Mouse (Mus musculus) heart, postnatal 0 days (tissue): ENCODE results near the gene Mgat4b. TPM values are rescaled to one million over a fixed set of nuclear protein-coding genes. Genes with fewer than 3 reads are reported as not detected.
A peak's percentile ranks its signal among the peaks of the same experiment; 100 is the strongest.

Experiments
- ATAC-seq: fragments of 200-750 bp; cut with Nextera tagmentation; 2 replicates; pipeline ENCODE4 v1.8.0; 2017; ENCODE audit warnings: low read depth, moderate number of reproducible peaks, moderate library complexity; ENCODE audit not compliant: insufficient read depth
- DNase-seq: peaks from one replicate; pipeline ENCODE4 v3.0.0-alpha.2; 2016; ENCODE audit warnings: low spot score
- H3K27ac ChIP-seq: fragments of 300-500 bp; sonication (generic); 2 replicates; pipeline ENCODE4 v1.5.1; 2014; ENCODE audit warnings: low read depth, mild to moderate bottlenecking
- H3K27me3 ChIP-seq: fragments of 300-500 bp; sonication (generic); 2 replicates; pipeline ENCODE4 v1.6.1; 2014; ENCODE audit warnings: low read length, mixed read lengths; ENCODE audit not compliant: control insufficient read depth, insufficient read depth
- H3K36me3 ChIP-seq: fragments of 300-500 bp; sonication (generic); replicated peaks from 2 replicates; pipeline ENCODE4 v1.6.1; 2014; ENCODE audit warnings: low read length, mixed read lengths; ENCODE audit not compliant: control insufficient read depth, insufficient read depth
- H3K4me1 ChIP-seq: fragments of 300-500 bp; sonication (generic); 2 replicates; pipeline ENCODE4 v1.6.1; 2014; ENCODE audit warnings: antibody characterized with exemption; ENCODE audit not compliant: control insufficient read depth, insufficient read depth
- H3K4me2 ChIP-seq: fragments of 300-500 bp; sonication (generic); 2 replicates; pipeline ENCODE4 v1.6.1; 2014; ENCODE audit warnings: low read depth, mild to moderate bottlenecking, low read length, moderate library complexity
- H3K4me3 ChIP-seq: fragments of 300-500 bp; sonication (generic); 2 replicates; pipeline ENCODE4 v1.5.1; 2014; ENCODE audit warnings: low read depth, low read length
- H3K9ac ChIP-seq: fragments of 300-500 bp; sonication (generic); replicated peaks from 2 replicates; pipeline ENCODE4 v1.6.1; 2014; ENCODE audit warnings: low read depth, low read length, mixed read lengths
- H3K9me3 ChIP-seq: fragments of 300-500 bp; sonication (generic); replicated peaks from 2 replicates; pipeline ENCODE4 v1.6.1; 2016; ENCODE audit warnings: low read length; ENCODE audit not compliant: control insufficient read depth
- CTCF ChIP-seq: IDR thresholded peaks from 2 replicates; pipeline ENCODE4 v1.5.1; 2016; ENCODE audit warnings: antibody characterized with exemption, control low read depth, low read depth
- EP300 ChIP-seq: IDR thresholded peaks from 2 replicates; pipeline ENCODE4 v1.6.1; 2016; ENCODE audit warnings: antibody characterized with exemption, low read depth
- WGBS: fragments of 180-500 bp; shearing (Covaris S2); extraction: QIAGEN DNeasy Blood & Tissue Kit; methylation state at CpG from one replicate; pipeline ENCODE4 v1.1.7; 2014; 5-methylcytosine and 5-hydroxymethylcytosine counted together
- polyA plus RNA-seq: library from polyadenylated mRNA; unstranded; fragments of >200 nt; fragmentation: Nextera tagmentation; extraction: Ambion mirVana; gene quantifications from 2 replicates; pipeline ENCODE4 v1.2.1, GENCODE M21; 2015
- total RNA-seq: library from RNA; depleted of rRNA; stranded (reverse); fragments of >200 nt; gene quantifications from 2 replicates; pipeline ENCODE4 v1.2.3, GENCODE M21; 2014; ENCODE audit warnings: low replicate concordance

Gene Mgat4b
- total and polyA plus RNA-seq, 2 experiments from 2014 or later: 39.6 to 69.2 TPM

DNA sequence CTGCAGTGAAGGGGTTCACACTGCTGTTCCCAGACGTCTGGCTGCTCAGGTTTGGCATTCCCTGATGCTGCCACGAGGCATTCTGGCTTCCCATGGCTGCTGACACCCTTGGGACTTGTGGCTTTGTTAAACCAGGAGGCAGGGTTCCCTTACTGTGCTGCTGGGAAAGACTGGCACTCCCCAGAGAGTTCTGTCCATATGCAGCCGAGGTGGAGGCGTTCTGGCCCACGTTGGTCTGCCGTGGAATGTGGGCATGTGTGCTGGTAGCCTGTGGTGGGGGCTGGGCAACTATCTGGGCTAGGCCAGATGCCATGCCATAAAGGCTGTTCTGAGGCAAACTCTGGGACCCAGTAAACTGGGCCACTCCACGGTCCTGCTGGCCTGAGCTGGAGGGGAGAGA lies 47.6 kb downstream of the Mgat4b start:
- Histone ChIP-seq H3K9me3 (no peaks in the 10 kb centered on the region), H3K4me3 (no peak overlapping the region), H3K27ac (no peak overlapping the region), H3K4me2 (no peak overlapping the region), H3K36me3 (peaks cover 72% of the 10 kb centered on the region), H3K27me3 (no peaks in the 10 kb centered on the region), H3K9ac (no peak overlapping the region), H3K4me1 (no peaks in the 10 kb centered on the region)
- ATAC-seq: no peak
- TF ChIP-seq EP300 (no peak), CTCF (no peak)
- DNase-seq: no peak
- 68% methylated on average over 7 of the region's 7 CpGs for WGBS

DNA sequence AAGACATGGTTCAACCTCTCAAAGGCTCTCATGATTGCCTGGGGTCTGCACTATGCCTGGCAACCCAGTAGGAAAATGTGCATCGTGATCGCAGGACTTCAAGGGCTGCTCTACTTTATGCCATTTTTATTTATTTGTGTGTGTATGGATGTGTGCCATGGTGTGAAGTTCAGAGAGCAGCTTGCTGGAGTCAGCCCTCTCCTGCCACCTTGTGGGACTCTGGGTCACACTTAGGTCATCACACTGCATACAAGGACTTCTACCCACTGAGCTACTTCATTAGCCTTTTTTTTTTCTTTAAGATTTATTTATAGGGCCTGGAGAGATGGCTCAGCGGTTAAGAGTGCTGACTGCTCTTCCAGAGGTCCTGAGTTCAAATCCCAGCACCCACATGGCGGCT lies 51.3 kb downstream of the Mgat4b start:
- ATAC-seq (peak; percentile 57; the same call in 1 of the 2 replicates), DNase-seq (no peak)
- H3K4me1 ChIP-seq: no peaks in the 10 kb centered on the region
- H3K9me3 ChIP-seq: no peaks in the 10 kb centered on the region
- WGBS: 76% methylated on average over 4 of the region's 4 CpGs
- no peak overlapping the region for H3K4me3 ChIP-seq
- H3K27ac ChIP-seq: no peak overlapping the region
- TF ChIP-seq CTCF (peak; percentile 52), EP300 (no peak)
- H3K9ac ChIP-seq: no peak overlapping the region
- no peak overlapping the region for H3K4me2 ChIP-seq
- H3K27me3 ChIP-seq: no peaks in the 10 kb centered on the region
- H3K36me3 ChIP-seq: peaks cover 94% of the 10 kb centered on the region

DNA sequence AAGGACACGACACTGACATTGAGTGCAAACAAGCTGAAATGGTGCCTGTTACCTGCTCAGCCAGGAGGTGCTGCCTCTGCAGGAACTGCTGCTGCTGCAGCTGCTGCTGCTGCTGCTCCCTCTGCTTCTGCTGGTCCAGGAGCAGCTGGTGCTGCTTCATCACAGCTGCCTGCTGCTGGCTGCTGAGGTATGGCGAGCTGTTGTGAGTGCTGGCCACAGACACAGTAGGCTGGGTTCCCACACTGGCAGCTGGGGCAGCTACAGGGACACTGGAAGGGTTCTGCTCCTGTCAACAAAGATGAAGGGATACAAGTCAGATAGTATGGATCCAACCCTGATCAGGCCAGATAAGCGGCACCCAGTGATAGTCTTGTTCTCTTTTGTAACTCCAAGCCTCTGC lies 52.5 kb downstream of the Mgat4b start:
- Histone ChIP-seq H3K36me3 (peaks cover 83% of the 10 kb centered on the region), H3K4me2 (no peak overlapping the region), H3K9ac (no peak overlapping the region), H3K27me3 (no peaks in the 10 kb centered on the region), H3K9me3 (no peaks in the 10 kb centered on the region), H3K4me1 (no peaks in the 10 kb centered on the region), H3K27ac (no peak overlapping the region), H3K4me3 (no peak overlapping the region)
- no peak for ATAC-seq
- TF ChIP-seq CTCF (no peak), EP300 (no peak)
- 85% methylated on average over 3 of the region's 3 CpGs for WGBS
- DNase-seq: no peak

DNA sequence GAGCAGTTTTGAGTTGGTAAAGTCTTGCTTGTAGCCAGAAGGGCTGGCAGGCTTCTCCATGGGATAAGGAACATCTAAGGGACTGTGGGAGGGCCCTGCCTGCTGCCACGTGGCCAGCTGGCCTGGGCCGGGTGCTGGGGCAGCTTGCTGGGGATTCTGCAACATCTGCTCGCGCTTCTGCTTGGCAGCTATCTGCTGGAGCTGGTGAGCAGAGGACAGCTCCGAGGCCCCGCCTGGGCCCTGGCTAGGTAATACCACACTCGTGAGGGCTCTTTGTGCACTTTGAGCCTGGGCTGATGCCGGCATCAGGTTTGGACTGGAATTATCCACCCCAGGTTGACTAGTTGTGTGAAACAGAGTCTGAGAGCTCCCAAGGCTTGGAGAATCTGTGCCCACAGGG lies 55.2 kb downstream of the Mgat4b start:
- Histone ChIP-seq H3K27ac (no peak overlapping the region), H3K27me3 (no peaks in the 10 kb centered on the region), H3K4me3 (no peak overlapping the region), H3K9ac (no peak overlapping the region), H3K4me1 (peaks cover 3% of the 10 kb centered on the region; the same call in 1 of the 2 replicates), H3K36me3 (peaks cover 58% of the 10 kb centered on the region), H3K4me2 (no peak overlapping the region), H3K9me3 (no peaks in the 10 kb centered on the region)
- TF ChIP-seq EP300 (no peak), CTCF (no peak)
- WGBS: 81% methylated on average over 8 of the region's 8 CpGs
- no peak for DNase-seq
- ATAC-seq: no peak

DNA sequence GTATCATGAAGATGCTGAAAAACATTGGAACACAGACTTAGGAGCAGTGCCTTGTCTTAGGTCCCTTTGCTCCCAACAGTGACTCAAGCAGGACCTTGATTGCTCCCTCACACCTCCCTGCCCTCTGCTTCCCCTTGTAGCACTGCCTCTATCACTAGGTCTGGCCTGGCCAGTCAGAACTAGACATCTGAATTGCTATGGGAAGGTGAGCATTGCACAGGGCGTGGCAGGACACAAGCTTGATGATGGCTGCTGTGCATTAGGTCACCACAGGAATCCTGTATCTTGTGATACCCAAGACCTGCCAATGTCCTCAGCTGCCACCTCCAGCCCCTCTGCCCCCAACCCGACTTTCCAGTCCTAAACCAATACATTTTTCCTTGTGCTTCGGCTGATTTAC lies 56.3 kb downstream of the Mgat4b start:
- no peak overlapping the region for H3K4me2 ChIP-seq
- 93% methylated on average over 3 of the region's 3 CpGs for WGBS
- H3K4me3 ChIP-seq: no peak overlapping the region
- no peak overlapping the region for H3K27ac ChIP-seq
- no peaks in the 10 kb centered on the region for H3K27me3 ChIP-seq
- H3K4me1 ChIP-seq: peaks cover 14% of the 10 kb centered on the region; the same call in 1 of the 2 replicates
- H3K36me3 ChIP-seq: peaks cover 47% of the 10 kb centered on the region
- TF ChIP-seq EP300: no peak
- no peak for TF ChIP-seq CTCF
- DNase-seq: no peak
- no peak overlapping the region for H3K9ac ChIP-seq
- no peaks in the 10 kb centered on the region for H3K9me3 ChIP-seq
- no peak for ATAC-seq

DNA sequence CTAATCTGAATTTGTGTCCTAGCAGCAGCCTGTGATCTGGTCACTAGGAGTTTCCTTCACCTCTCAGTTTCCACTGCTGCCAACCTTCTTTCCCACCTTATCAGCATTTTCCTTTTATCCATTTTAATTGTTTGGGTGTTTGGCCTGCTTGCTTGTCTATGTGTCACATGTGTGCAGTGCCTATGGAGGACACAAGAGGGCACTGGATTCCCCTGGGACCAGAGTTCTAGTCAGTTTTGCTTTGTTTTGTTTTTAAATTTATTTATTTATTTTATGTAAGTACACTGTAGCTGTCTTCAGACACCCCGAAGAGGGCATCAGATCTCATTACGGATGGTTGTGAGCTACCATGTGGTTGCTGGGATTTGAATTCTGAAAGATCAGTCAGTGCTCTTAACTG lies 58.5 kb downstream of the Mgat4b start:
- ATAC-seq (no peak; the same call in 1 of the 2 replicates), DNase-seq (peak; percentile 53)
- Histone ChIP-seq H3K9me3 (no peaks in the 10 kb centered on the region), H3K27me3 (no peaks in the 10 kb centered on the region), H3K4me3 (no peak overlapping the region), H3K9ac (no peak overlapping the region), H3K36me3 (peaks cover 30% of the 10 kb centered on the region), H3K4me1 (peaks cover 15% of the 10 kb centered on the region; the same call in 1 of the 2 replicates), H3K4me2 (no peak overlapping the region), H3K27ac (no peak overlapping the region)
- 85% methylated on average over 2 of the region's 2 CpGs for WGBS
- TF ChIP-seq CTCF (peak; percentile 56), EP300 (no peak)
